Mouse (Mus musculus): ENCODE results near the gene Ung.

DNA sequence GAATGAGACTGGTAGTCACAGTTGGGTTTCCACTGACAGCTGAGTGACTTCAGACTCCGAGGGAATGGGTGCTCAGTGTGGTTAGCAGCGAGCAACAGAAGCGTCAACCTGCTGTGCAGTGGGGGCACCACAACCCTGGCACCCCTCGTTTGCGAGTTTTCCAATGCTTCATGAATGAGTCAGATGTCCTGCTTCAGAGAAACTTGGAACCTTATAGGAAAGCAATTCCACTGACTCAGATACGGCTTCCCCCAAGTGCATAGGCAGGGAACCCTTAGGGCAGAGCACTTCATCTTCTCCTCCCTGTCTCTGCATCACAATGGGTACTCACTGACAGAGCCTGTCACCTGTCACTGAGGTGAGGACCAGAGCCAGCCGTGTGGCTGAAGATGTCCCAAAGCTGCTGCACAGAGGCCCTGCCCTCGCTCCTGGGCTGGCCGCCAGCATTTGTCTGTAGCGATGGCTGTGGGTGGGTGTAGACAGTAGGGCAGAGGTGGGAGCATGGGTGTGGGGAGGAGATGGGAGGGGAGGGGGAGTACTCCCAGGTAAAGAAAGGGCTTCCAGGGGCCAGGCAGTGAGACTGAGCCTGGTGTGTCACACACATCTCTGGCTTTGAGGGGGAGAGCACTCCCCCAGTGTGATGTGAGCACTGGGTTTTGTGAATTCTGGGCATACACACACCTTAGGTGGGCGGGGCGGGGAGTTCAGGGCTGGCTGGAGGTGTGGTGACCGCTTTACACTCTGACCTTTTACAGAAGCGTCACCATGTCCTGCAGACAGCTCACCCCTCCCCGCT is 7.5 kb downstream of the Ung start:
- TF ChIP-seq CTCF (IDR thresholded peaks at IDR 0.05; ENCODE audit: low read depth) (no peak), EP300 (IDR thresholded peaks at IDR 0.05; ENCODE audit: low read depth) (no peak)

Measured in liver, embryonic 14.5 days (tissue).